Mouse (Mus musculus): ENCODE results near the gene Sgip1. TPM values are rescaled to one million over a fixed set of nuclear protein-coding genes. Genes with fewer than 3 reads are reported as not detected.
A peak's percentile ranks its signal among the peaks of the same experiment; 100 is the strongest.

Sgip1 gene
- polyA plus RNA-seq, 1 experiment from 2014 or later, result 70.8 TPM

DNA sequence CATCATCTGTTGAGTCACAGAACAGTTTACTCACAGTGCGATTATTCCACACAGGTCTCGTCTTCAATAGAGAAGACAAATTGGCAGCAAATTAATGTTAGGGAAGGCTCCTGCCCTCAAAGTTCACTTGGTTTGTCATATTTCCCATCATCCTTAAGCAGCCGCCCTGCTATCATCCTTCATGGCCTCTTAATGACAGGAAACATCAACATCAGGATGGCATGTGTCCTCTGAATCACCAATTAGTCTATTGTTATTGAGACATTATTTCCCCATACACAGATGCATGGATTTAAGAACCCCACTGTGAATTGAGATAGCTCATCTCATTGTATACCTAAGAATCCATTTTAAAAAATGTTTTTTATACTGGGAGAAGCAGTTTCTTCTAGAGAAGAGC lies 10.1 kb upstream of the Sgip1 start:
- no peaks in the 10 kb centered on the region for H3K36me3 ChIP-seq (ENCODE audit: control insufficient read depth, insufficient read depth, low read length)
- no peaks in the 10 kb centered on the region for H3K27me3 ChIP-seq (ENCODE audit: control insufficient read depth, insufficient read depth, low read length)
- no peak overlapping the region for H3K4me3 ChIP-seq (replicated peaks; ENCODE audit: low read depth, low read length)
- no peak overlapping the region for H3K27ac ChIP-seq (replicated peaks; ENCODE audit: low read depth, low read length)
- no peaks in the 10 kb centered on the region for H3K4me1 ChIP-seq (ENCODE audit: control insufficient read depth, insufficient read depth, low read length)
- no peak overlapping the region for H3K4me2 ChIP-seq (ENCODE audit: low read length)
- no peak for DNase-seq
- whole genome bisulfite sequencing, result 85% methylated on average over 3 of the region's 3 CpGs
- H3K9me3 ChIP-seq (ENCODE audit: control insufficient read depth, low read length), result no peaks in the 10 kb centered on the region
- no peak for ATAC-seq (ENCODE audit: low FRiP score, low TSS enrichment)
- no peak overlapping the region for H3K9ac ChIP-seq (replicated peaks; ENCODE audit: low read length)

DNA sequence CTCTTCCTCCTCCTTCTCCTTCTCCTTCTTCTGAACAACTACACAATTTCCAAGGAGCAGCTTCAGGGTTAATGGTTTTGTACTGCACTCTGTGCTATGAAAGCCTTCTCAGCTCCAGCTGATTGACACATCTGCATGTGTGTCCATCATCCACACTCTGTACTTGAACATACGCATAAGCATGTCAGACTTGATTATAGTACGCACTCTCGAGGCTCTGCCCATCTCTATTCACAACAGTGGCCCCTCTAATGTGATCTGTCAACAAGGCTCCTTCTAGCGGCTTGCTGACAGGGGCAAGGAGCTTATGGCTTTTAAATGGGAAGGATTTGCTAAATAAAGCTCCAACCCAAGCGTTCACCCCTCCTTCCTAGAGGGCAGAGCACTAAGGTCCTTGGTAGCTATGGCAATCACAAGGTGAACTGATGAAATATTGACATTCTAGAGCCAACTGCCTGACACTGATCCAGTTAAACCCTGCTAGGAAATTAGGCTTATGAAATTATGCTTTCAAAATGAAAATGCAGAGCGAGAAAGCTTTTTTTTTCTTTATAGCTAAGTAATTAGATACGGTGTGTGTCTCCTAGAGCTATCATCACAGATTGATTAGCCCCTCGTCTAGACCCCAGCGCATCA lies 7.0 kb upstream of the Sgip1 start:
- no peak overlapping the region for H3K9ac ChIP-seq (replicated peaks; ENCODE audit: low read length)
- no peaks in the 10 kb centered on the region for H3K4me1 ChIP-seq (ENCODE audit: control insufficient read depth, insufficient read depth, low read length)
- H3K4me2 ChIP-seq (ENCODE audit: low read length), result no peak overlapping the region
- no peak overlapping the region for H3K4me3 ChIP-seq (replicated peaks; ENCODE audit: low read depth, low read length)
- DNase-seq (peak; percentile 31), ATAC-seq (ENCODE audit: low FRiP score, low TSS enrichment) (no peak)
- H3K27ac ChIP-seq (replicated peaks; ENCODE audit: low read depth, low read length), result no peak overlapping the region
- no peaks in the 10 kb centered on the region for H3K9me3 ChIP-seq (ENCODE audit: control insufficient read depth, low read length)
- 32% methylated on average over 9 of the region's 9 CpGs for WGBS
- H3K27me3 ChIP-seq (ENCODE audit: control insufficient read depth, insufficient read depth, low read length), result no peaks in the 10 kb centered on the region
- no peaks in the 10 kb centered on the region for H3K36me3 ChIP-seq (ENCODE audit: control insufficient read depth, insufficient read depth, low read length)

DNA sequence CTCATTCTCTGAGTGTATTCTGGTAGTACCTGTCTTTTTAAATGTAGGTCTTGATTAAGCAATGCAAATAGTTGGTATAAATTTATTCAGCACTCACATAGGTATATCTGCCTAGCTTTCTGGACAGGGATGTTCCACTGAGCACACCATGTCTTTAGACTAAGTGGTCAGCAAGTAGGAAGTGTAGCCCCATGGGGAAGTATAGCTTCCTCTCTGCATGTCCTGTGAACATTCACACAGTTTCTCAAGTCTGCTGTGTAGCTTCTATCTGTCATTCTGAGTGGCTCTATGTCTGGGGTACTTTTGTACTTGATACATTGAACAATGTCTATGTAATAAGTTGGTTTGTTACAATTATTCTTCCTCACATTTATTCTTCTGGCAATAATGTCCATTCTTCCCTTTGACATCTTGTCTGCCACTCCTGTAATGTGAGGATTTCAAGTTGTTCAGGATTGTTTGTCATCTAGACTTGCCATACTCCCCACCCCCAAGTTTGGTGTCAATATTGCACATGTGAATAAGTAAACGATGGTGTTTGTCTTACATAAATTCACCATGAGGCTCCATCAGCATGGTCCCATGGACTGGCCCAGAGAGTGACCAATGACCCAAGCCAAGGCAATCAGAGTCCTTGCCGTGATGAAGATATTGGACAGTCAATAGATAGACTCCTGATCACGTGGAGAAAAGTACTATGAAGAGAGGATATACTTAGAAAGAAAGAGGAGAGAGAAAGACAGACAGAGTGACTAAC lies 12.4 kb downstream of the Sgip1 start:
- Histone ChIP-seq H3K36me3 (ENCODE audit: control insufficient read depth, insufficient read depth, low read length) (no peaks in the 10 kb centered on the region), H3K4me1 (ENCODE audit: control insufficient read depth, insufficient read depth, low read length) (no peaks in the 10 kb centered on the region), H3K27me3 (ENCODE audit: control insufficient read depth, insufficient read depth, low read length) (no peaks in the 10 kb centered on the region), H3K9me3 (ENCODE audit: control insufficient read depth, low read length) (no peaks in the 10 kb centered on the region), H3K9ac (replicated peaks; ENCODE audit: low read length) (no peak overlapping the region), H3K4me3 (replicated peaks; ENCODE audit: low read depth, low read length) (no peak overlapping the region), H3K27ac (replicated peaks; ENCODE audit: low read depth, low read length) (no peak overlapping the region), H3K4me2 (ENCODE audit: low read length) (no peak overlapping the region)
- no peak for DNase-seq
- 79% methylated on average over 3 of the region's 3 CpGs for WGBS
- ATAC-seq (ENCODE audit: low FRiP score, low TSS enrichment), result no peak

DNA sequence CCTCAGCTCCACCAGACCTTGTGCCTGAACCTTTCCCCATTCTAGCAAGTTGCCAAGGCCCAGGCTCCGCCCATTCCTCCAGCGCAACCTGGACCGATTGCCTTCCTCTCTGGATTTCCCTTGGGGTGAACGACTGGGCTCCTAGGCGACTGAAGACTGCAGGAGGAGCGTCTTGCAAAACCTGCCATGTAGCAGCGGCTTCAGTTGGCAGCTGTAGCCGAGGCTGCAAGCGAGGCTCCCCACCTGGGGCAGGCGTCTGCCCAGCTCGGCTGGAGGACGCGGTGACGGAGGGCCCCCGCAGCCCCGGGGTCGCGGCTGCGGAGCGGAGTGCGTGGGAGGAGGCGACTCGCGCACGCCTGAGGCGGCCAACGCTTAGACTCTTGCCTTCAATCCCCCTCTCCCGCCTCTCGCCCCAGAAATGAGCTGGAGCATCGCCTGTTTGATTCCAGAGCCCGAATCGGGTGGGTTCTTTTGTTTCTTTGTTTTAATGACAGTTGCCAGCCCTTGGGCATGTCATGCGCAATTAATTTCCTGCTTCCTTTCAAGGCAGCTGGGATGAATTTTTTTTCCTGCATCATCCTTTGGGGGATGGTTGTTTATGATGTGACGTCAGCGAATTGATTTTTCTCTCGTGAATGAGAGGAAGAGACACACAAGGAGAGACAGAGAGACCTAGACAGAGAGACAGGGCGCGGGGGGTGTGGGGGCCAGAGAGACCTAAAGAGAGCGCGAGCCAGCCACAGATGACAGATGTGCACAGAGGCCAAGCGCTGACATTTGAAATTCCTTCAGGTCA lies 18.2 kb downstream of the Sgip1 start:
- peak; percentile 89 for DNase-seq
- WGBS, result under 1% methylated on average over 41 of the region's 41 CpGs

DNA sequence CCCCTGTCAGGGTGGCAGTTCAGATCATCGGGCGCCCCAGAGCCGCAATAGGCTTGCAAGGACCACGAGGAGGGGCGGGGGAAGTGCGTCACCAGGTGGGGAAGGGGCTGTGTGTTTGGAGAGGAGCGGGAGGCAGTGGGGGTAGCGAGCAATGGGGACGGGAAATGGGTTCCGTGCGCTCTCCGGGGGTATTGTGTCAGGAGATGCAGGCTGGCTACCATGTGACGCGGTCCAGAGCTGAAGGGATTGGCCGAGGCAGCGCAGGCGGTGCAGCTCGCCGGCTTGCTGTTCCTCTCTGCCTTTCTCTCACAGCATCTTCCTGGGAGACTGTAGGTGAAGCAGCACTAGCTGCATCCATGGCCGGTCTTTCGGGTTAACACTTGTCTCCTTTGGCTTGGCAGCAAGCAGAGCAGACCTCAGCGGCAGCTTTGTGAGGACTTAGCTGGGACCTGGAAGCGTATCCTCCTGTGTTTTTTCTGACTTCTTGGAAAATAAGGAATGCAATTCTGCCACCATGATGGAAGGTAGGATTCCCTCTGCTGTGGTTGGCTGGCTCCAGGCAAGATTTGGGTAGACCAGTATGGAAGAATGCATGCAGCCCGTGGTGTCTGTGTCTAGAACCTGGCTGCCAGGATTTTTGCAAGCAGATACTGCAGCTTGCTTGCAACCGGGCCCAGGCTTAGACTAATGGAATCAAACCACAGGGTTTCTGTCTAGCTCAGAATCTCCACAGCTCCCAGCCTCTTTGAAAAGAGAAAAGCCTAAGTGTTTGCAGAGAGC lies 19.1 kb downstream of the Sgip1 start:
- Histone ChIP-seq H3K4me1 (ENCODE audit: control insufficient read depth, insufficient read depth, low read length) (peaks cover 21% of the 10 kb centered on the region), H3K9me3 (ENCODE audit: control insufficient read depth, low read length) (no peaks in the 10 kb centered on the region), H3K4me3 (replicated peaks; ENCODE audit: low read depth, low read length) (peak overlapping the region; percentile 51), H3K27me3 (ENCODE audit: control insufficient read depth, insufficient read depth, low read length) (no peaks in the 10 kb centered on the region), H3K27ac (replicated peaks; ENCODE audit: low read depth, low read length) (peak overlapping the region; percentile 99), H3K36me3 (ENCODE audit: control insufficient read depth, insufficient read depth, low read length) (no peaks in the 10 kb centered on the region), H3K4me2 (ENCODE audit: low read length) (peak overlapping the region; percentile 90), H3K9ac (replicated peaks; ENCODE audit: low read length) (peak overlapping the region; percentile 91)
- 1% methylated on average over 25 of the region's 25 CpGs for WGBS
- ATAC-seq (ENCODE audit: low FRiP score, low TSS enrichment) (peak; percentile 98), DNase-seq (peak; percentile 95)

More for the DNA sequence above, 18.2 kb downstream of the Sgip1 start:
- Histone ChIP-seq H3K4me1 (ENCODE audit: control insufficient read depth, insufficient read depth, low read length) (peaks cover 21% of the 10 kb centered on the region), H3K36me3 (ENCODE audit: control insufficient read depth, insufficient read depth, low read length) (no peaks in the 10 kb centered on the region), H3K4me3 (replicated peaks; ENCODE audit: low read depth, low read length) (peak overlapping the region; percentile 51), H3K9me3 (ENCODE audit: control insufficient read depth, low read length) (no peaks in the 10 kb centered on the region), H3K27me3 (ENCODE audit: control insufficient read depth, insufficient read depth, low read length) (no peaks in the 10 kb centered on the region), H3K27ac (replicated peaks; ENCODE audit: low read depth, low read length) (peak overlapping the region; percentile 99), H3K9ac (replicated peaks; ENCODE audit: low read length) (peak overlapping the region; percentile 91), H3K4me2 (ENCODE audit: low read length) (peak overlapping the region; percentile 90)
- ATAC-seq (ENCODE audit: low FRiP score, low TSS enrichment), result peak; percentile 75

DNA sequence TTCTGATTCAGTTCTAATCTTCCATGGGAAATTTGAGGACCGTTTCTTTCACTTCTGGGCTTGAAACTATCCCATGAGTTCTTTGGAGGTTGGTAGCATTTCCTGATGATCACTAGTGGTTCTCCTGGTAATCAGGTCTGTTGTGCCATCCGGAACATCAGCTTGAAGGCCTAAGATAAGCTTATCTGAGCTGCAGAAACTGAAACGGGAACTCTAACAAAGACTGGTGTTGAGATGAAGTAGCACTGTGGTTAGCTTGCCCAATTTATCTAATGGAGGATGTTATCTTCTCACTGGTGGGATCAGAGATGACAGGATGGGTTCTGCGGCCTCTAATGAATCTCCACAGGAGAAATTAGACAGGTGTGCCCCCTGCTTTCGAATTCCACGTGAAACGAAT lies 21.0 kb downstream of the Sgip1 start:
- 85% methylated on average over 7 of the region's 7 CpGs for WGBS
- ATAC-seq (ENCODE audit: low FRiP score, low TSS enrichment), result no peak
- no peak for DNase-seq
- Histone ChIP-seq H3K9me3 (ENCODE audit: control insufficient read depth, low read length) (no peaks in the 10 kb centered on the region), H3K9ac (replicated peaks; ENCODE audit: low read length) (peak overlapping the region; percentile 21; the same call in 1 of the 2 replicates), H3K27ac (replicated peaks; ENCODE audit: low read depth, low read length) (no peak overlapping the region), H3K4me1 (ENCODE audit: control insufficient read depth, insufficient read depth, low read length) (peaks cover 21% of the 10 kb centered on the region), H3K27me3 (ENCODE audit: control insufficient read depth, insufficient read depth, low read length) (no peaks in the 10 kb centered on the region), H3K36me3 (ENCODE audit: control insufficient read depth, insufficient read depth, low read length) (no peaks in the 10 kb centered on the region), H3K4me3 (replicated peaks; ENCODE audit: low read depth, low read length) (peak overlapping the region; percentile 51), H3K4me2 (ENCODE audit: low read length) (peak overlapping the region; percentile 90)

DNA sequence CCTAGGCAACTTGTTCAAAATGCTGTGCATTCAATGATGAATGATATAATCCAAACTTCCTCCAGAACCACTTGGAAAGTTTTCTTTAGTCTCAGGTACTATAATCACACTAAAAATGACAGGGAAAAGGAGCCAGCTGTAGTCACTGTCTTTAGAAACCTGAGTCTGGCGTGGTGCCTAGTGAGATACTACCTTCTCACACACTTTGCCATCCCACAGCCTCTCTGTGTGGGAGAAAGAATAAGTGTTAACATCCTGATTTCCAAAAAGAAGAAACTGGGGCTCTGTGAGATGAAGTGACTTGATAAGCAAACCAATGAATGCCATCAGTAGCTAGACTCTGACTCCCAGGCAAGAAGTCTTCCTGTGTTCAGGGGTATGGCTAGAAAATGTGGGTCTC lies 28.0 kb downstream of the Sgip1 start:
- no peaks in the 10 kb centered on the region for H3K27me3 ChIP-seq (ENCODE audit: control insufficient read depth, insufficient read depth, low read length)
- ATAC-seq (ENCODE audit: low FRiP score, low TSS enrichment), result no peak
- DNase-seq, result no peak
- H3K9me3 ChIP-seq (ENCODE audit: control insufficient read depth, low read length), result no peaks in the 10 kb centered on the region
- no peak overlapping the region for H3K4me3 ChIP-seq (replicated peaks; ENCODE audit: low read depth, low read length)
- no peak overlapping the region for H3K27ac ChIP-seq (replicated peaks; ENCODE audit: low read depth, low read length)
- H3K4me2 ChIP-seq (ENCODE audit: low read length), result no peak overlapping the region
- no peaks in the 10 kb centered on the region for H3K36me3 ChIP-seq (ENCODE audit: control insufficient read depth, insufficient read depth, low read length)
- WGBS, result 84% methylated on average over 1 of the region's 1 CpGs
- no peak overlapping the region for H3K9ac ChIP-seq (replicated peaks; ENCODE audit: low read length)
- H3K4me1 ChIP-seq (ENCODE audit: control insufficient read depth, insufficient read depth, low read length), result no peaks in the 10 kb centered on the region

DNA sequence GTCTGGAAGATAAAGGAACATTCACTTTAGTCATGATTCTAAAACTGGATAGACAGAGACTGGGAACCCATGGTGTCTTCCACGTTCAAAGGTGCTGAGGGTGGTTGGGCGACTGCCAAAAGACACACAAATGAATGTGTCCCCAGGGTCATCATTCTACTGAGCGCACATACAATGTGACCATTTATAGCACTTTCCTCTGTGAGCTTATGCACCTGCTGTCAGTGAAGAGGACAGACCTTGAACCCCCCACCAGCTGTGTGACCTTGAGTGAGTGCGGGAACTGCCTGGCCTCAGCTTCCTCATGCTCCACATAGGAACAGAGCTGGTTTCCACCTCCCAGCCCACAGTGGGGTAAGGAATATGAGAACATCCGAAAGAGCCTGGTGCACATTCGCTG lies 28.8 kb downstream of the Sgip1 start:
- H3K4me2 ChIP-seq (ENCODE audit: low read length), result no peak overlapping the region
- ATAC-seq (ENCODE audit: low FRiP score, low TSS enrichment), result no peak
- H3K4me3 ChIP-seq (replicated peaks; ENCODE audit: low read depth, low read length), result no peak overlapping the region
- no peaks in the 10 kb centered on the region for H3K4me1 ChIP-seq (ENCODE audit: control insufficient read depth, insufficient read depth, low read length)
- H3K9ac ChIP-seq (replicated peaks; ENCODE audit: low read length), result no peak overlapping the region
- H3K36me3 ChIP-seq (ENCODE audit: control insufficient read depth, insufficient read depth, low read length), result no peaks in the 10 kb centered on the region
- no peaks in the 10 kb centered on the region for H3K27me3 ChIP-seq (ENCODE audit: control insufficient read depth, insufficient read depth, low read length)
- no peaks in the 10 kb centered on the region for H3K9me3 ChIP-seq (ENCODE audit: control insufficient read depth, low read length)
- H3K27ac ChIP-seq (replicated peaks; ENCODE audit: low read depth, low read length), result no peak overlapping the region
- WGBS, result 88% methylated on average over 6 of the region's 6 CpGs
- no peak for DNase-seq
